Mouse (Mus musculus) liver, embryonic 16.5 days (tissue): ENCODE results near the gene Gm12800. TPM values are rescaled to one million over a fixed set of nuclear protein-coding genes. Genes with fewer than 3 reads are reported as not detected.
"Not testable (repeated sequence)": the region's sequence is repeated elsewhere in the genome, so short reads cannot be mapped to it uniquely, and the experiment has no call there.

Source experiments
- ATAC-seq: fragments of 200-750 bp; cut with Nextera tagmentation; 2 replicates; pipeline ENCODE4 v1.8.0; 2017; ENCODE audit warnings: low read depth, mild to moderate bottlenecking, moderate number of reproducible peaks, moderate library complexity
- H3K27ac ChIP-seq: fragments of 300-500 bp; sonication (generic); 2 replicates; pipeline ENCODE4 v1.5.1; 2014; ENCODE audit warnings: mild to moderate bottlenecking, low read length
- H3K27me3 ChIP-seq: fragments of 300-500 bp; sonication (generic); 2 replicates; pipeline ENCODE4 v1.6.1; 2014; ENCODE audit warnings: low read depth, low read length, mixed read lengths; ENCODE audit not compliant: control insufficient read depth, insufficient read depth
- H3K36me3 ChIP-seq: fragments of 300-500 bp; sonication (generic); 2 replicates; pipeline ENCODE4 v1.6.1; 2014; ENCODE audit warnings: mild to moderate bottlenecking; ENCODE audit not compliant: control insufficient read depth, insufficient read depth
- H3K4me1 ChIP-seq: fragments of 300-500 bp; sonication (generic); 2 replicates; pipeline ENCODE4 v1.6.1; 2014; ENCODE audit warnings: low read depth, low read length, mixed read lengths; ENCODE audit not compliant: control insufficient read depth
- H3K4me2 ChIP-seq: fragments of 300-500 bp; sonication (generic); 2 replicates; pipeline ENCODE4 v1.6.1; 2014; ENCODE audit warnings: low read depth, low read length, mixed read lengths
- H3K4me3 ChIP-seq: fragments of 300-500 bp; sonication (generic); 2 replicates; pipeline ENCODE4 v1.5.1; 2014; ENCODE audit warnings: low read depth, mild to moderate bottlenecking, low read length
- H3K9ac ChIP-seq: fragments of 300-500 bp; sonication (generic); 2 replicates; pipeline ENCODE4 v1.6.1; 2014; ENCODE audit warnings: low read depth, low read length
- H3K9me3 ChIP-seq: fragments of 300-500 bp; sonication (generic); replicated peaks from 2 replicates; pipeline ENCODE4 v1.6.1; 2016; ENCODE audit warnings: low read length; ENCODE audit not compliant: control insufficient read depth
- WGBS: fragments of 180-500 bp; shearing (Covaris S2); extraction: QIAGEN DNeasy Blood & Tissue Kit; methylation state at CpG from one replicate; pipeline ENCODE4 v1.1.7; 2014; ENCODE audit not compliant: insufficient replicate concordance; 5-methylcytosine and 5-hydroxymethylcytosine counted together
- polyA plus RNA-seq: library from polyadenylated mRNA; unstranded; fragments of >200 nt; fragmentation: Nextera tagmentation; extraction: Ambion mirVana; gene quantifications from 2 replicates; pipeline ENCODE4 v1.2.1, GENCODE M21; 2015

Gm12800 gene
- not detected in 2 replicates for polyA plus RNA-seq

DNA sequence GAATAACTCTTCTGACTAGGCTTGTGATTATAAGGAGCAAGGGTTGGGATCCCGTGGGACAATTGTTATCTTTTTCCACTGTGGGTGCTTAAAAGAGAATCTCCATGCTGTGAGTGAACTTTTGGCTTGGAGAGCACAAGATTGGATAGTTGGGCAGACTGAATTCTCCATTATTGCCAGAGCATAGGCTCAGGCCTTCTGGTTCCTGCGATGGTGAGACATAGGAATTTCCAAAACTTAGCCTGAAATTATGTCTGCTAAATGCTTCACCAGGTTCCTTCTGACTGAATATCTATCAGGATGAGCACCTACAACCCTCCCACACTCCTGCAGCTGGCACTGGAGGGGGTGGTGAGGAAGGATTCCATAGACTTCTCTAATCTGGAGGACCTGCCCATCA is at the start of gene Gm12800:
Gene Gm12800 (plus strand): TSS at position 301 of the 400 bp plus-strand sequence.
- H3K4me3 ChIP-seq = not testable (repeated sequence)

DNA sequence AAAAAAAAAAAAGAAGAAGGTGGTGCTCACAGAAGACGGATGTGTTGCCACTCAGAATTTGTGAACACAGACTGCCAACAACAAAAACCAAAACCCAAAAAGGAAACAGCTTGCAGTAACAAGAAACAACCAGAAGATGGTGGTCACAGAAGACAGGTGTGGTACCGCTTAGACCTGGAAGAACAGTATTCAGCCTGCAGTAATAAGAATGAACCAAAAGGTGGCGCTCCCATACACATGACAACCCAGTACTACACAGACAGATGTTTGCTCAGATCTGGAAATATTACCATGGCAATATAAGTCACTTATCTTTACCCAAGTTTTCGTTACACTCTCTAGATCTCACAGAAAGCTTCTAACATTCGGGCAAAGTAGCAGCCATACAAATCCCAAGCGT is 48.0 kb upstream of the Gm12800 start:
- Histone ChIP-seq H3K36me3 (no peaks in the 10 kb centered on the region), H3K4me1 (no peaks in the 10 kb centered on the region), H3K4me2 (no peak overlapping the region), H3K4me3 (no peak overlapping the region), H3K9ac (no peak overlapping the region), H3K9me3 (no peaks in the 10 kb centered on the region), H3K27me3 (no peaks in the 10 kb centered on the region), H3K27ac (no peak overlapping the region)
- ATAC-seq = no peak
- 38% methylated on average over 6 of the region's 6 CpGs for WGBS

More for the DNA sequence above, at the start of gene Gm12800:
- H3K4me2 ChIP-seq, H3K36me3 ChIP-seq, H3K9ac ChIP-seq, ATAC-seq, H3K27ac ChIP-seq, H3K27me3 ChIP-seq, H3K9me3 ChIP-seq, H3K4me1 ChIP-seq: not testable (repeated sequence)
- 69% methylated on average over 2 of the region's 2 CpGs for WGBS

DNA sequence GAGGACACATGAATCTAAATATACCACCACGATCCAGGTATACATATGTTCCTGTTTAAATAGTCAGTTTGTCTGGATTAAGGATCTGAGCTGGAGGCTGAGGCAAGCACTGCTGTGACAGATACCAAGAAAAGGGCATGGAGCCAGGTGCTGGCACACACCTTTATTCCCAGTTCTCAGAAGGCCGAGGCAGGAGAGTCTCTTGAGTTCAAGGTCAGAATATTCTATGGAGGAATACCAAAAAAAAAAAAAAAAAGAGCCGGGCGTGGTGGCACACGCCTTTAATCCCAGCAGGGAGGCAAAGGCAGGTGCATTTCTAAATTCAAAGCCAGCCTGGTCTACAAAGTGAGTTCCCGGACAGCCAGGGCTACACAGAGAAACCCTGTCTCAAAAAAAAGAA is 46.6 kb upstream of the Gm12800 start:
- Histone ChIP-seq H3K27me3 (no peaks in the 10 kb centered on the region), H3K27ac (no peak overlapping the region), H3K9me3 (no peaks in the 10 kb centered on the region), H3K4me2 (no peak overlapping the region), H3K4me3 (no peak overlapping the region), H3K9ac (no peak overlapping the region), H3K4me1 (no peaks in the 10 kb centered on the region), H3K36me3 (no peaks in the 10 kb centered on the region)
- ATAC-seq = no peak
- WGBS = 38% methylated on average over 6 of the region's 6 CpGs

DNA sequence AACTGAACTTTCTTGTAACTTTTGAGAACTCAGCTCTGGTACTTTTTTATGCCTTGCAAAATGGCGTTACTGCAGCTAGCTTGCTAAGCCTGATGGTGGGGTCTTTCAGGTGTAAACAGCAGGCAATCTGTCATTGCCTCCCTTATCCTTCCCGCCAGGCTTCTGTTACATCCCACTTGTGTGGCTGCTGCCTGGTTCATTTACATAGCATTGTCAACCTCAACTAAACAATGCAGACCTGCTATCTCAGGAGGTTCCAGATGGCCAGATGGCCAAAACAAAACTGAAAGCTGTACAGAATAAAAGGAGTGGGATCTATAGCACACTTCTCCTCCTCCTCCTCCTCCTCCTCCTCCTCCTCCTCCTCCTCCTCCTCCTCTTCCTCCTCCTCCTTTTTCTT is 36.9 kb upstream of the Gm12800 start:
- WGBS = 45% methylated on average over 2 of the region's 2 CpGs
- H3K4me1 ChIP-seq, H3K36me3 ChIP-seq, H3K4me3 ChIP-seq, H3K27me3 ChIP-seq, H3K27ac ChIP-seq, ATAC-seq, H3K9me3 ChIP-seq, H3K9ac ChIP-seq, H3K4me2 ChIP-seq: not testable (repeated sequence)

DNA sequence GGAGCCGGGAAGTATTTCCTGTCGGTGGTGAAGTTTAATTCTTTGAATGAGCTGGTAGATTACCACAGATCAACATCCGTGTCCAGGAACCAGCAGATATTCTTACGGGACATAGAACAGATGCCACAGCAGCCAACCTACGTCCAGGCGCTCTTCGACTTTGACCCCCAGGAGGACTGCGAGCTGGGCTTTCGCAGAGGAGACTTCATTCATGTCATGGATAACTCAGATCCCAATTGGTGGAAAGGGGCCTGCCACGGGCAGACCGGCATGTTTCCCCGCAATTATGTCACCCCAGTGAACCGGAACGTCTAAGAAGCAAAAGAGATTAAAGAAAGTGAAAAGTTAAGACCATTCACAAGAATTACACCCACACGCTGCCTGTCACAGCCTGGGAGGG is 33.2 kb upstream of the Gm12800 start:
- H3K9me3 ChIP-seq, H3K36me3 ChIP-seq, H3K4me2 ChIP-seq, H3K27ac ChIP-seq, H3K9ac ChIP-seq, H3K4me1 ChIP-seq, H3K27me3 ChIP-seq, H3K4me3 ChIP-seq, ATAC-seq: not testable (repeated sequence)
- WGBS = 80% methylated on average over 15 of the region's 15 CpGs

DNA sequence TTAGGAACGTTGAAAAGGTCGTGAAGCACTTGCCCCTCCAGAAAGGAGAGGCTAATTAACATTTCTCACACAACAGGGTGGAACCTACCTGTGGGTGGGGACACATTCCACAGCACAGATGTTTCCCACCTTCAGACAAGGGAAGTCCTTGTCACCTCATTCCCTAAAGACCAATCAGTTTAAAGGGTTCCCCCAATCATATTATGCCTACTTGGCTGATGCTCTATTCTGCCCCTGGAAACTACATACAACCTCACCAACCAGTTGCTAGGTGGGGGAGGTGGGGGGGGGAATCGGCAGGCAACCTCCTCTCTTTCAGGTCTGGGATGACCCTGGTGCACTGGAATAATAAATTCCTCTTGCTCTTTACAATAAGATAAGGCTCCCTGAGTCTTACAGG is 25.3 kb upstream of the Gm12800 start:
- Histone ChIP-seq H3K9me3 (no peaks in the 10 kb centered on the region), H3K36me3 (no peaks in the 10 kb centered on the region), H3K4me1 (no peaks in the 10 kb centered on the region), H3K4me2 (no peak overlapping the region), H3K9ac (no peak overlapping the region), H3K27me3 (no peaks in the 10 kb centered on the region), H3K27ac (no peak overlapping the region), H3K4me3 (no peak overlapping the region)
- WGBS = 33% methylated on average over 3 of the region's 3 CpGs
- ATAC-seq = no peak

DNA sequence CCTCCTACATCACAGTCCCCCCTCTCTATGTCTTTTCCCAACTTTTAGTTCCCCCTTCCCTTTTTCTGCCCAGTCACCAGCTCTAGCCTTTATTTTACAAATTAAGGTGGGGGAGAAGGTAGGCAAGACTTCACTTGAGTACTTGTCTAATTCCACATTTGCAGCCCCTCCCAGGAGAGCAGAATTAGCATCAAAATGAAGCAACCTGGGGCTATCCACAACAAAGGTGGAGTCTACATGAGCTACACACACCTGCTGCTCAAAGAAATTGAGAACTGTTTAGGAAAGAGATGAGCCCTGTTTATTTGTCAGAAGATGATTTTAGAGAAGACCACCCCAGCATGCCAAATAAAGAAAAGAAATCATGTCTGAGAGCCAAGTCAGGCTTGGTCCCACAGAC is 19.5 kb upstream of the Gm12800 start:
- Histone ChIP-seq H3K27me3 (no peaks in the 10 kb centered on the region), H3K4me3 (no peak overlapping the region), H3K27ac (no peak overlapping the region), H3K4me2 (no peak overlapping the region), H3K9me3 (no peaks in the 10 kb centered on the region), H3K36me3 (no peaks in the 10 kb centered on the region), H3K9ac (no peak overlapping the region), H3K4me1 (no peaks in the 10 kb centered on the region)
- no peak for ATAC-seq

DNA sequence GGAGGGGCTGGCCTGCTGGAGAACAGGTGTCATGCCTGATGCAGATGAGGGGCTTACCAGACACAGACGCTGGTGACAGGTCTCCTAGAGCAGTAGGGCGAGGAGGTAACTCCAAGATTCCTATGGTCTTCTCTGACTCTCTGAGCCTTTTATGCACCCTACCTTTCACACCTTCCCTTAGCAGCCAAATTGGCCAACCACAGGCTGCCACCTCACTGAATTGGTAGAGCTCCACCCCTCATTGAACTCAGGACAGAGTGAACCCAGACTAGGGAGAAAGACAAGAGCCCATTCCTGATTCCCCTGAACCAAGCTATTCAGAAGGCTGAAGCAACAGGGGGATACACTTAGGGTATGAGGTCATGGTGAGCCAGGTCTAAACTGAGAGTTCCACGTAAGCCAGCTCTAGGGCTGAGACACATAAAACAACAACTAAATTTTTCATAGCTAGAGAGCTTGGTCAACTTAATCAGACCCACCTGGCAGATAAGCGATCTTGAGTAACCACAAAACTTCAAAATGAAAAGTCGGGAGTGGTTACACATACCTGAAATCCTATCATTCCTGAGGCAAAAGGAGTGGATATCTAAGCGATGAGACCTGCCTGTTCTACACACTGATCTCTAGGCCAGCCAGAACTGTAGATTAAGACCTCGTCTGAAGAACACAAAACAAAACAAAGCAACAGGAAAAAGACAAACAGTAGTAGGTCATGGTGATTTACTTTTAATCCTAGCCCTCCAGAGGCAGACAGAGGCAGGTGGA is 15.1 kb upstream of the Gm12800 start, which contains the start of gene C130073F10Rik:
Gene C130073F10Rik (minus strand): TSS at position 134 of the 765 bp plus-strand sequence.
- Histone ChIP-seq H3K27me3 (no peaks in the 10 kb centered on the region), H3K9me3 (no peaks in the 10 kb centered on the region), H3K27ac (no peak within 1 kb of the TSS), H3K36me3 (no peaks in the 10 kb centered on the region), H3K4me1 (no peaks in the 10 kb centered on the region), H3K4me2 (no peak within 1 kb of the TSS), H3K4me3 (no peak within 1 kb of the TSS), H3K9ac (no peak within 1 kb of the TSS)
- 63% methylated on average over 7 of the region's 7 CpGs for WGBS
- ATAC-seq = no peak

DNA sequence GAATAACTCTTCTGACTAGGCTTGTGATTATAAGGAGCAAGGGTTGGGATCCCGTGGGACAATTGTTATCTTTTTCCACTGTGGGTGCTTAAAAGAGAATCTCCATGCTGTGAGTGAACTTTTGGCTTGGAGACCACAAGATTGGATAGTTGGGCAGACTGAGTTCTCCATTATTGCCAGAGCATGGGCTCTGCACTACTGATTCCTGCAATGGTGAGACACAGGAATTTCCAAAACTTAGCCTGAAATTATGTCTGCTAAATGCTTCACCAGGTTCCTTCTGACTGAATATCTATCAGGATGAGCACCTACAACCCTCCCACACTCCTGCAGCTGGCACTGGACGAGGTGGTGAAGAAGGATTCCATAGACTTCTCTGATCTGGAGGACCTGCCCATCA is 31.2 kb downstream of the Gm12800 start, which contains the start of gene Gm12794:
Gene Gm12794 (plus strand): TSS at position 301 of the 400 bp plus-strand sequence.
- 40% methylated on average over 1 of the region's 2 CpGs for WGBS
- not testable (repeated sequence) for H3K9me3 ChIP-seq, H3K4me1 ChIP-seq, H3K27me3 ChIP-seq, ATAC-seq, H3K4me2 ChIP-seq, H3K36me3 ChIP-seq, H3K9ac ChIP-seq, H3K27ac ChIP-seq, H3K4me3 ChIP-seq
